Mouse (Mus musculus) adipocyte (in vitro differentiated cells): ENCODE results near the gene Pde2a.

Source experiments
- DNase-seq: peaks from one replicate; pipeline ENCODE4 v3.0.0-alpha.2; 2016; ENCODE audit warnings: low spot score

The Pde2a gene

DNA sequence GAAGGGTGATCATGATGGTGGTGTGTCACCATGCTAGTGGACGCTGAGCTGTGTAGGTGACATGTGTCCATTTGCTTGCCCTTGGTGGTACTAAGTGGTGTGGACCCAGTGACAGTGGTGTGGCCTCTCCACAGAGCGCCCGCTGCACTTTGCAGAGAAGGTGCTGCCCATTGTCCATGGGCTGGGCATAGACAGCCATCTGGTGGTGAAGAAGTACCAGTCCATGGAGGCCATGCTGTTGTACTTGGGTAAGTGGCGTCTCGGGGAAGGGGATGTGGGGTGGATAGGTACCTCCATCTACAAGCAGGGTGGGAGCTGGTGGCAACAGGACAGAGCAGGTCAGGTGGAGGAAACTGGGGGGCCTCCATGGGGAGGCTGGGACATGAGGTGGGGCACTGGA, 17.7 kb upstream of the Pde2a start:
- no peak for DNase-seq

DNA sequence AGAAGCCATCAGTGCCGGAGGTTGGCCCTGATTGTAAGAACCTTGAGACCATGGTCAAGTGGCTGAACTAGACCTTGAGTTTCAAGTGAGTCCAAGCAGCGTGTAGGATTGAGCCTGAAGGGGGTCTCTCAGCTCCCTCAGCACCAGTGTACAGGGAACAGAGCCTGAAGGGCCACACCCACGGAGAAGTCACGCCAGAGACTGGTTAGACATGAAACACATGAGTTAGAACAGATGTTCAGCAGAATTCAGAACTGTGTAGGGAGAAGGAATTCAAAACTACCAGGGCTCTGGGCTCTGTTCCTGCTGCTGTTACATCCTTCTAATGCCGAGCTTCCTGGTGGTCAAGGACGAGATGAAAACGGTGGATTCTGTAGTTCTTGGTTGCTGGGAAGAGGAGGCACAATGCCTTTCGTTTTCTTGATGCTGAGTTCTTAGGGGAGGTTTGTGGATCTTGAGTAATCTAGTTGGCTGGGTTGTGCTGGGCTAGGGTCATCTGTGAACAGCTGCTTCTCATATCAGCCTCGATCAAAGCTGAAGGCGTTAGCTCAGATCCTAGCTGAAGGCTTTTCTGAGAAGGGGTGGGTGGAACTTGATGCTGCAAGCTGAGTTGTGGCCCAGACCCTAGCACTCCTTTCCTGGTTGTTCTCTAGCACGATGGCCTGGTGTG, 11.1 kb upstream of the Pde2a start, which contains the start of gene Gm45837:
Gene Gm45837 (plus strand): TSS at position 620 of the 670 bp plus-strand sequence.
- DNase-seq: no peak

DNA sequence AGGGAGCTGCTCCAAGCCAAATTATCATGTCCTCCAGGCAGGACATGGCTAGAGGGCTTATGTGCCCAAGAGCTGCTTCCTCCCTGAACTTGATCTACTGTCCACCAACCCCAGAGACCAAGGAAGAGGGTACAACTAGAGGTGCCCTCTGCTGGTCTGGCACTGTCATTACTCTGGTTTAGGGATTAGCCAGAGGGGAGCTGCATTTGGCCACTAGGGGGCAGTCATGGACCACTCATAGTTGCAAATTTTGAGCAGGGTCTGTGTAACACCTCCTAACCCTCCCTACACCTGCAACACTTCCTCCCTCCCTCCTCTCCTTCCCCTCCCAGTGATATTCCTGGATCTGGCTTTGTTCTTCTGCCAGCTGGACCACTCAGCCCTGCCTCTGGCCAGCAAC, 8.7 kb upstream of the Pde2a start:
- peak; percentile 80 for DNase-seq

DNA sequence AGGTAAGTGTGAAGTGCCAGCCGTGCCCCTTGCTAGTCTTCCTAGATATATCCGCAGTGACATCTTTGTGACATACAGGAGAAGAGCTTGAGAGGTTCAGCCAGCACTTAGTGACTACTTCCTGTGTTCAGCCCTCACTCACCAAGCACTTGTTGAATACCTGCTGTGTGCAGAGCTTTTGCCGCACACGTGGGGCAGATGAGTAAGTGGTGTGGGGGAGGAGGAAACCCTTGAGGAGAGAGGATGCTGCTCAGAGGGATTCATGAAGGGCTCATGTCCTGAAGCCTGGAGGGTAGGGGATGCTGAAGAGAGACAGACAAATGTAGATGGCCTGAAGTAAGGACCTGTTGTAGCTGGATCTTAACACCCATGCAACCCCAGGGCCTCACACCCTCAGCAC, 7.3 kb upstream of the Pde2a start:
- no peak for DNase-seq

DNA sequence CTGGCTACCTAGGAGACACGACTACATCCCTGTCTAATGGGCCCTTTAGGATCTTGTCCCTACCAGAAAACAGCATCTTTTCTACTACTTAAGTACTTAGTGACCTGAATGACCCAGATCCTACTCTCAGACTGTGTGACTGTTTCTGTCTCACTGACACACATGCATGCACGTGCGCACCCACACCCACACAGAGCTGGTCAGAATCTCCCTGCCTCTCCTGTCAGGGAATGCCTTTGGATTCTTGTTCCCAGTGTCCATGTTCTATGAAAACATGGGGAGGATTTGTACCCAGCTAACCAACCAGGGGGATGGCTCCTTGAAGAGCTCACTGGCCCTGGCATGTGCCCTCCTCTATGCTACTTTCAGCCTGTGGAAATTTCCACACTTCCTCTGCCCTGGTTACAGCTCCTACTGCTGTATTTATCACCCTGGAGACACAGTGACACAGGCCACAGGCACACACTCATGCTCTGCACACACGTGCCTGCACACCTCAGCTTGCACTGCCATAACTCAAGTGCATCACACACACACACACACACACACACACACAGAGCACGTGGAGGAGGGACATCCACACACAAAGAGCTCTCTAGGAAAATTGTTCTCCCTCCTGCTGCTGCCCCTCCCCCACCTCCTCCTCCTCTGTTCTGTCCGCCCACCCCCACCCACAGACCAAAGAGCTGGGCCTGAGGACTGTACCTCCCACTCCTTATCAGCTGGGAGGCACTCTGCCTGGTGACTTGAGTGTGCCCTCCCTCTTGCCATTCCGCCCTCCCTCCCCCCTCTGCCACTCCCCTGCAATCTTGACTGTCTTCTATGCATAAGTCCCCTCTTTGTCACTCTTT, 6.6 kb upstream of the Pde2a start:
- no peak for DNase-seq

DNA sequence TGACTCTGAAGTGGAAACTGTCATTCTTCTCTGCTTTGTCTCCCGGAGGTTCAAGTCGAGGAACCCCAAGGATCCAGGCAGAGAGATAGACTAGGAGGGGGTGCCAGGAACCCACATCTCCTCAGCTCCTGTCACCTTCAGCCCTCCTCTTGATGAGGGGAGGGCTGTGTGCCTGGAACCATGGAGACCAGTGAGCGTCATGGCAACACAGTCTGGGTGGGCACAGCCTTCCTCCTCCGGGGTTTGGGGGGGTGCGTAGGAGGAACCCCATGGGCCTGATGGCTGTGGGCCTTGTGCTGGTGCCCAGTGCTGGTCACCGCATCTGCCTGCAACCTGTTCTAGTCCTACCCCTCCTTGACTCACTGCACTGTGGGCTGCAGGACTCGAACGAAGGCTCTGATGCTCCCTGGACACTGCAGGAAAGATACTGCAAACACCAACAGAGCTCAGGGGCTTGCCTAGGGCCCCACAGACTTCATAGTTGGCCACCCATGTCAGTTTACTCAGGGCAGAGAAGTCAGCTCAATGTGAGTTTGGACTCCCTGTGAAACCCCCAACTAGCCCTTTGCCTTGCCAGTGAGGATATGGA, 5.9 kb upstream of the Pde2a start:
- DNase-seq: no peak

DNA sequence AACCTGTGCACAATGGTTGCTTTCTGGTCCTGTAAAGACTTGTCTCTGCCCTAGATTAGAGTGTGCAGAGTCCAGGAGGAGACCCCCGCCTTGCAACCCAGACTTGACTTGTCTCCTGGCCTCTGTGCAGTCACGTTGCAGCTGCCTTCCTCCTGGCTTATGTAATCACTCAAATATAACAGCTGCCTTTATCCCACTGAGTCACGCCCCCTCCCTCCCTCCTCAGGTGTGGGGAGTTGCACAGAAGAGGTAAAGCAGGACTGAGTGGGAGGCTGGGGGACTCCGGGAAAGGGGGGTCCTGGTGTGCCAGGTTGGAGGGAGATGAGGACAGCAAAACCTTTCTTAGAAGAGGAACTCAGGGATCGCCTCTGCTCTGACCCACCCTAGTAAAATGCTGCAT, 5.1 kb upstream of the Pde2a start:
- no peak for DNase-seq

DNA sequence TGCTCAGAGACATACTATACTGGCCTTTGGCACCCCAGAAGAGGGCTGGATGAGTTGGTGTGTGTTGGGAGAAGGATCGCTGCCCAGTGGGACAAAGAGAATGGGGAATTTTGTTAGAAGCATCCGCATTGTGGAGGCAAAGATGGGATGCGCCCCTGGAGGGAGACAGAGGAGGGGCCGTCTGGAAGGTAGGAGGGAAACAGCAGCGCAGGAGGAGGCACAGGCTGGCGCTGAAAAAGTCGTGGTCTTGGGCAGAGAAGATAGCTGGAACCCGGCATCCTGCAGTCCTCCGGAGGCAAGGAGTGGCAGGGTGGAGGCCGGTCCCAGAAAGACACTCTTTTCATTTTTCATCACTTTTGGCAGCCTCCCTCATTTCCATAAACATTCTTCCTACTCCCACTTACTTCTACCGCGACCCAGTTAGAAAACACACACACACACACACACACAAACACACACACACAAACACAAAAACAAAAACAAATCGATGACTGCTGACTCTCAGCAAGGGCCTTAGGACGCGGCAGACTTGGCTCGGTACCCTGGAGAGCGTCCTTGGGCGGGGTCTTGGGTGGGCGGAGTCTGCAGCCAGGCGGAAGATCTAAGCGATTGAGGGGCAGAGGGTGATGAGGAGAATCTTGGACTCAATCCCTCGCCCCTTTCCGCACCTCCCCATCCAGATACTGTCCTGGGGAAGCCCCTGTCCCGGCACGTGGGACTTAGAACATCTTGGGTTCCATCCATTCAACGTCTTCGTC, 2.3 kb upstream of the Pde2a start:
- DNase-seq: no peak

DNA sequence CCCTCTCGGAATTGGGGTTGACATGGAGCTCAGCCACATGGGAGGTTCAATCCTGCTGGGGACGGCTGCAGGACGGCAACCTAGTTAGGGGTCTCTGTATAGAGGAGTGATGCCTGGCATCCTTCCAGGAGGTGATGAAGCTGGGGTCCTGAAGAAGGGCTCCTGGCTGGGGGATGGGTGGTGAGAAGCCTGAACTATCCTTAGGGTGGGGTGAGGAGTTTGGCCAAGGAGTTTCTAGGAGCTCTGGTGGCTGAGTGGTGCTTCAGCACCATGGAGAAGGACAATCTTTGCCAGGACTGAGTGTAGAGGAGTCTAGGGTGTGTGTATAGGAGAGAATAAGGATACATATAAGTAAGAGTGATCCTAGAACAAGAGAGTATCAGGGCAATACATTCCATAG, 578 bp downstream of the Pde2a start:
- DNase-seq: peak; percentile 41

DNA sequence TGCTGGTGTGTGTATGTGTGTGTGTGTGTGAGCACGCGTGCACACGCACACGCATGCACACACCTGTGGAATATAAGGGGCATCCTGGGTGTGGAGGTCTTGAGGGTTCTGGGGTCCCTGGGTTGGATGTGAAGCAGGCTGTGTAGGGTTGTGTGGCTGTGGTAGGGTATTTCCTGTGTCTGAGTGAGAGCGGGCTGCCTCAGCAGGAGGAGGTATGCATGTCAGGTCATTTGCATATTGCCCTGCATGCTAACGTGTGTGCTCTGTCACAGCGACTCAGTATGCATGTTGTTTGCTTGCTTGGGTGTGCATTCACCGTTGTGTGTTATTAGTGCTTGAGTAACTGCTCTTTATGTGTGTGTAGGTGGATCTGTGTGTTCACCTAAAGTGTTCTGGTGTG, 1.2 kb downstream of the Pde2a start:
- no peak for DNase-seq

DNA sequence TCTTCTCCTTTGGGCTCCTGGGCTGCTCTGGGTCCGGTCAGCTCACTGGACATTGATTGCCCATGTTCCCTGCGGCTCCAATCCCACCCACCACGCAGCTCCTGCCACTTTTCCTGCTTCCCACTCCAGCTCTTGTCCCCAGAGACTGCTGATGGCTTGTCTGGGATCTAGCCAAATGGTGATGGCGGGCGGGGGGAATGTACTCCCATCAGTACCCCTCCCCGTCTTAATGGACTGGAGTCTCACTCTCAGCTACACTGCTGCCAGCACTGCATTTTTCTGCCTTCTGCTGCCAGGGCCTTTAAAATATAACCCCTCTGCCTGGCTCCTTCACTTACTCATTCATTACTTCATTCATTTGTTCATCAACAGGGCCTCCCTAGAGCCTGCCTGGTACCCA, 2.5 kb downstream of the Pde2a start:
- DNase-seq: no peak

DNA sequence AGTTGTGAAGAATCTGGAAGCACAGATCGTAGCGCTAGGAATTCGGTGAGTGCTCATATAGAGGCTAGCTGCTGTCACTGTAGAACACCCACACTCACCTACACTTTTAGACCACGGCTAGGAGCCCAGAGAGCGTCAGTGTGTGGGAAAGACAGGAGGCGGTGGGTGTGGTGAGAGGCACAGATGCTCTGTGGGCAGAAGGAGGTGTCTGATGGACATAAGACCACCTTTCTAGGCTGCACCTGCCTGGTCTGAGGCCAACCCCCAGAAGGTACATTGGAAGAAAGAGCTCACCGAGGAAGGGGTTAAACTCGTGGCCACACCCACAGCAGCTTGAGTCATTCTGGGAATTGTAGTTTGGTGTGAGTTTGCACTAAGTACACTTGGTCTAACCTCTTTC, 5.2 kb downstream of the Pde2a start:
- peak; percentile 11 for DNase-seq

DNA sequence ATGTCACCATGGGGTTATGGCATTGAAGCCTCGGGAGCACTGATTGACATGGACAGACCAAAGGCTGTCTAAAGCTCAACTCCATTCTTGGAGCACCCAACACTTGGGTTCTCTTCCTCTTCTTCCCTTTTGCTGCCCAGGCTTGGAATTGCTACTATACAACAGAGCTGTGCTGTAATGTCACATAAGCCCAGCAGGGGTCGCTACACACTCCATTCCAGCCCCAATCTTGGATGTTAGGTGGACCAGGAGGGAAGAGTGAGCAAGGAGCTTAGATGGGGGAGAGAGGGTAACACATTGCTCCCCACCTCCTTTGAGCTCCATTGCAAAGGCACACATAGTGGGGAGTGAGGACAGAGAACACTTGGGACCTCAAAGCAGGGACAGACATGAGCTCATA, 6.2 kb downstream of the Pde2a start:
- peak; percentile 14 for DNase-seq

DNA sequence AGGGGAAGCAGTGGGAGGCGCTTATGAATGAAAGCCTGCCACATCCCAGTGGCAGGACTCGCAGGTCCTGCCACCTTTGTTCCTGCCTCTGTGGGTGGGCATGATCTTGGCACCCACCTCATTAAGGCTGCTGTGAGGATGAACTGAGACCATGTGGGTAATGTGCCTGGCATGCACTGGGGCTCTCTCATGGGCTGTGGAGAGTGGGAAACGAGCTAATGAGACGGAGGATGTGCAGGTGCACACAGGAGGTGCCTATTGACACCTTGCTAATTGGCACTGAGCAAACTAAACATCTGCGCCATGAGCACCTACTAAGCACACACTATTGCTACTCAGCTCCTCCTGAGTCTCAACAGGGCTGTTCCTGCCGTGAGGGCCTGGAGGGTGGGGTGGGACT, 13.5 kb downstream of the Pde2a start:
- DNase-seq: no peak

DNA sequence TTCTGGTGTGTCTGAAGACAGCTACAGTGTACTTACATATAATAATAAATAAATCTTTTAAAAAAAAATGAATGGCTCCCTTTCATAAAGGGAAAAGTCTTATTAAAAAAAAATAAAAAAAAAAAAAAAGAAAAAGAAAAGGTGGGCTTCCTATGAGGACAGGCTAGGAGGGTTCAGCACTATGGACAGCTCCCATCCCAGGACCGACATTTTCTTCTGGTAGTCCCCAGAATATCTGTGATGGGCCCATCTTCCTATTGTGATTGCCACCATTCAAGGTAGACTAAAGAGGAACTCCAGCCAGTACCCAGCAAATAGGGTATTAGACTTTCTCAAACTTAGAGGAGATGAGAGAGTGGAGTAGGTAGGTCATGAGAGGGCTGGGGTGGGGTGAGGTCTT, 16.4 kb downstream of the Pde2a start:
- DNase-seq: no peak

DNA sequence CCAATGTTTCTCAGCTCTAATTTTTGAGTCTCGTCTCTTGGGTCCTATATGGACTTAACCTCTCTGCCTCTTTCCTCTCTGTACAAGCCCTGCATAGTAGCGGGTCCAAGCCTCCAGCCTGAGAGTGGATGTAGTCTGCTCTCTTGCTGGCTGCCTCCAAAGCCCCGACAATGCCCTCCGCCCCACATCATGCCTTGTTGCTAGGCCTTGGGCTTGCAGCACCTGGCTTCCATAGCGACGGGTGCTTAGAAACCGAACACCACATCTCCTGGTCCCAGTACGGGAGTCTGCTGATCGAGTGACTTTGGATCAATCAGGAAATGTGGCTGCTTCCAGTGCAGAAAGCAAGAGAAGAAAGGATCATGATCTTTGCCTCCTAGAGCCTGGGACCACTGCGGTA, 21.6 kb downstream of the Pde2a start:
- DNase-seq: no peak

DNA sequence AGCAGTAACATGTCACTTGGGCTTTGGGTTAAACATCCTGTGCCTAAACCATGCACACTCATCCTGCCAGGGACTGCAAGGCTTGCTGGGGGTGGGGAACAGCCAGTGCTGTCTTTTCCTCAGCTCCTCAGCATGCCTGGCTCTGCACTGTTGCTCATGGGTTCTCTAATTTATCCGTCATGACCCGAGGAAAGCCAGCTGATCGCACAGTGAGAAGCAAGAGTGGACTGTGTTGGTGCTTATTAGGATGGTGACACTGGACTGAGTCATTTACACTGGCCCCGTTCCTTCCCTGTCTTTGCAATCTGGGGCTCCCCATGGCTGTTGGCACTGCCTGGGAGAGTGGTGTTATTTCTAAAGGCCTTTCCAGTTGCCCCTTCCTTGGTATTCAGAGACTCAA, 22.7 kb downstream of the Pde2a start:
- DNase-seq: no peak

DNA sequence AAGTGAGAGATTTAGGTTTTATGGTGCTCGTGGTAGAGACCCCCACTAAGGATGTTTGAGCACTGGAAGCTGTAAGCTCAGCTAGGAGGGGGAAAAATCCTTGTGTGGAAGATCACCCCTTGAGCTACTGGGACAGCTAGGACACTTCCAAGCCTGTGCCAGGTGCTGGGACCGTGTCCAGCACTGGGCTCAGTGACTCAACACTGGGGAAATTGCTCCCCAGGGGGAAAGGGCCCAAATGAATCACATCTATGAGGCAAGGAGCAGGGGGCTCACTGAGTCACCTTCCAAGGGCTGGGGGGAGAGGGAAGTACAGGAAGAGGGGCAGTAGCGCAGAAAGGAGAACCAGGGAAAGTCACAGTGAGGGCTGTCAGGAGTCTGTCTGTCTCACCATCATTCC, 28.4 kb downstream of the Pde2a start:
- peak; percentile 79 for DNase-seq

DNA sequence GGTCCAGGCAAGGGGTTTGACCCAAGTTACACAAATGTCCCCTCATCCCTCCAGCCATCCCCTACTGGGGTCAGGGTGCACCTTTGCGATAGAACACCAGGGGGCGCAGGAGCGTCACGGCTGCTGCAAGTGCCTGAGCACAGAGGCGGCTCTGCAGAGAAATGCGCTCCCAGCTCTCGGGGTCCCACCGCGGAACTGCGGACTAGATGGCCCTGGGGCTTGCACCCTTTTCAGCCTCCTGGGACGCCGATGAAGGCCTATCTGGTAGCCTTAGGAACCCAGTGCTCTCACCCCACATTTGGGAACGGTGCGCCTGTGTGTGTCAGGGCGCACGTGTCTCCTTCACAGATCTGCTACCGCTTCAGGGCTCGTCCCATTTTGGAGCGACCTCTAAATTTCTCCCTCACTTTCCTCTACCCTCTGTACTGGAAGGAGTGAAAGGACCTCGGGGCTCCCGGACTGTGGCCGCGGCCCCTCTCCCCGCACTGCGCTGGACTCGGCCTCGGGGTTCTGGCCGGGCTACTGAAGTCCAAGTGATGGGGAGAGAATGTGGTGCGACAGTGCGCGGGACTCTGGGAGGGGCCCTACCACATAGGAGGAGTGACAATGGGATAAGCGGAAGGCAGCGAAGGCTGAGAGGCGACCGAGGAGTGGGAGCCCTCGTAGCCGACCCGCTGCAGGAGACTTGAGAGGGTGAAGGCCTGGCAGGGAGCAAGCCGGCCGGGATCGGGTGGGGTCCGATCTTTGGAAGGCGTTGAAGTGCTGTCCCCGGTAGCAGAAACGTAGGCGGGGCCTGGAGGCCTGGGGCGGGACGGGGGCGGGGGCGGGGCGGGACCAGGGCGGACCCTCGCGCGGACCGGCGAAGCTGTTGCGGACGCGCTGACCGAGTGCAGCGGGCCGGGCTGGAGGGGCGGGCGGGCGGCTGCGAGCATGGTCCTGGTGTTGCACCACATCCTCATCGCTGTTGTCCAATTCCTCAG, 29.2 kb downstream of the Pde2a start:
- peak; percentile 73 for DNase-seq

DNA sequence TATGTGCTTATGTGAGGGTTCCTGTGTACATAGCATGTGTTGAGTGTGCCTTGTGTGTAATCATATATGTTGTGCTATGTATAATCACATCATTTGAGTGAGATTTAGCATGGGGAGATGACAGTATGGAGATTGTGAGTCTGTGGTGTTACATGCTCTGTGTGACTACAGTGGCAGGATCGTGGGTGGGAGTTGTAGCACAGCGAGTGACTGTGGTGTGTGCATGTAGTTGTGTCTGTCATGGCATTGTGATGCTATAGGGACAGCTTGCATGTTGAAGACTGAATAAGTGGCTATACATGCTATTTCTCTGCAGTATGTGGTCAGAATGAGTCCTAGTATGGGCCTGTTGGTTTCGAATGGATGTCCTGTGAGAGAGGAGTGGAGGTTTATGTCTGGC, 31.2 kb downstream of the Pde2a start:
- no peak for DNase-seq

DNA sequence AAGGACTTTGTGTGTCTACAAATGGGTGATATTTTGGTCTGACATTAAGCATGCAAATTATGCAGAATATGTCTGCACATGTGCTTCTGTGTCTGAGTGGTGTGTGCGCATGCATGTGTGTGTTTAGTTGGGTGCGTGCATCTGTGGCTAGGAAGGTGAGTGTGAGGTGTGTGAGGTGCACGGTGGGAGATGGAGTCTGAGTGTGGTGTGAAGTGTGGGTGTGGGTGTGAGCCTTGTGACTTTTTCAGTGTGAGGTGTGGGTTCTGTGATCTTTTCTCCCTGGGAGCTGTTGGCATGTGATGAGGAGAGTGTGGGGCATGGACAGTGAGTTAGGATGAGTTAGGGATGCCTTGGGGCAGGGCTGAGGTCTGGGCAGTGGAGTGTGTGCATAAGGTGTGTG, 31.8 kb downstream of the Pde2a start:
- DNase-seq: no peak
